Mouse (Mus musculus) mouse trophoblast stem cell (cell line): Measurements from ENCODE around the gene Tspyl1.

Experiments used
- in situ Hi-C, 2 experiments: fragments of 300-500 bp; cut with MseI, MboI; formaldehyde crosslinking; loops; 2 replicates in 1 of 2; 3 replicates in 1 of 2; pipeline ENCODE4 v1.15.1; 2025

Gene Tspyl1

GRCm38 (mm10) chr10:34297980-34298753 is 16.2 kb downstream of the Tspyl1 start:
- in situ Hi-C loops = no loop called here

GRCm38 (mm10) chr10:34300368-34300767 is 18.4 kb downstream of the Tspyl1 start:
- in situ Hi-C loops = no loop called here

- in situ Hi-C loops = no loop called here
These were observed 25.1 kb downstream of the Tspyl1 start for GRCm38 (mm10) chr10:34307070-34307469.

- in situ Hi-C loops = no loop called here
These were observed 28.1 kb downstream of the Tspyl1 start for GRCm38 (mm10) chr10:34309915-34310685.

- in situ Hi-C loops = no loop called here
These were observed 30.5 kb downstream of the Tspyl1 start for GRCm38 (mm10) chr10:34312536-34312935.

GRCm38 (mm10) chr10:34316571-34317216 is 34.7 kb downstream of the Tspyl1 start:
- in situ Hi-C loops = no loop called here

GRCm38 (mm10) chr10:34317217-34317606 is 35.2 kb downstream of the Tspyl1 start:
- in situ Hi-C loops = no loop called here

- in situ Hi-C loops = no loop called here
These were observed 38.8 kb downstream of the Tspyl1 start for GRCm38 (mm10) chr10:34320809-34321208.

- in situ Hi-C loops = no loop called here
These were observed 44.7 kb downstream of the Tspyl1 start for GRCm38 (mm10) chr10:34326701-34327100.

GRCm38 (mm10) chr10:34327144-34327543 is 45.2 kb downstream of the Tspyl1 start:
- in situ Hi-C loops = no loop called here

- in situ Hi-C loops = no loop called here
These were observed 46.3 kb downstream of the Tspyl1 start for GRCm38 (mm10) chr10:34328310-34328709.
